Mouse (Mus musculus) c-Kit-negative CD71-positive TER-119-positive erythroid progenitor cells, embryonic 14.5 days (primary cell): ENCODE results near the gene Fasn.

Source experiments
- DNase-seq: peaks from one replicate; pipeline ENCODE4 v3.0.0-alpha.2; 2013; ENCODE audit warnings: low read depth, low spot score

Fasn gene

DNA sequence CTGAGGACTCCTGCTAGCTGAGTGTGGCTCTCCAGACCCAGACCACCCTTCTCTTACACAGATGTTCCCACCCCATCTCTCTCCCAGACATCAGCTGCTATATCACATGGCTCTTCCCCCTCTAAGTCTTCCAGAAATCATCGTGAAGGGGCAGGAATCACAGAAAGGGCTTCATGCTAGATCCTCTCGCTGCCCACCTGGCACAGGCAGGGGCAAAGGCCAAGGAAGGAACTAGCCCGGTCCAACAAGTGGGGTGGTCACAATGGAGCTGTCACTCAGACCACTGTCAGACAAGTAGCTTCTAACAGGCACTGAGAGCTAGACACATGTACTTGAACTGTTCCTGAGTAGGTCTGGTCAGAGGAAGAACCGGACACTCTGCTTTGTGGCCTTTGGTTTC, 4.1 kb upstream of the Fasn start:
- no peak for DNase-seq

DNA sequence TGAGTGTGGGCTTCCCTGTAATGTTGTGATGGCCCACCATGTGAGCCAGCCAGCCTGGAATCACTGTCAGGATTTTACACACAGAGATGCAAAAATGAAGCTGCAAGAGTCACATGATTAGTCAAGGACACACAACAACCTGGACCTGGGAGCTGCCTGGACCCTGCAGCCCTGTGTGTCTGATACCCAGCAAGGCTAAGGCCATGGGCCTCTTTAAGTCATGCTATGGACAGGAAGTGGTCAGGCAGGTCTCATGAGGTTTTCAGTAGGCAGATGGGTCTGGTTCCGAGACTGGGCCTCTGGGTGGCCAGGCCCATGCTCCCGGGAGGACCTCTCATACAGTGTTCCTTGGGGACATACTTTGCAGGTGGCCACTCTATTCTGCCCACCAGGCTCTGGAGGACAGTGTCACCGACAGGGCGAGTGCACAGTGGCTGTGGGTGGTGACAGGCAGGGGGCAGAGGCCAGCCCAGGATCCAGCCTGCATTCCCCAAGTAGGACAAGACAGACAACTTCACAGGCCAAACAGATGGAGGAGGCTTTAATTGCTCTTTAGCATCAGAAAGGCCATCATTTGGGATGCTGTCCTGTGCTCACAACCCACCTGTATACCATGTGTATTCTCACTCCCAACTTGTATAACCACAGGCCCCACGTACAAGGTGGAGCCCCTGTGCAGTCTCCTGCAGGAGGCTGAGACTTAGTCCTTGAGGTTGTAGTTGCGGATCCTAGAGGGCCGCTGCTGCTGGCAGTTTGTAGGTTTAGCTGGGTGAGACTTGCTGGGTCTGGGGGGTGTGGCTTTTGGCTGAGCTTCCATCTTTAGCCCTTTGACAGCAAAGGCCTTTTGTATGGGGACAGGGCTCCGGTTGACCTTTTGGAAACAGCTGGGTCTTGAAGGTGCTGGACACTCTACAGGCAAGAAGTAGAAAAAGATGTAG, 1.9 kb upstream of the Fasn start:
- no peak for DNase-seq

DNA sequence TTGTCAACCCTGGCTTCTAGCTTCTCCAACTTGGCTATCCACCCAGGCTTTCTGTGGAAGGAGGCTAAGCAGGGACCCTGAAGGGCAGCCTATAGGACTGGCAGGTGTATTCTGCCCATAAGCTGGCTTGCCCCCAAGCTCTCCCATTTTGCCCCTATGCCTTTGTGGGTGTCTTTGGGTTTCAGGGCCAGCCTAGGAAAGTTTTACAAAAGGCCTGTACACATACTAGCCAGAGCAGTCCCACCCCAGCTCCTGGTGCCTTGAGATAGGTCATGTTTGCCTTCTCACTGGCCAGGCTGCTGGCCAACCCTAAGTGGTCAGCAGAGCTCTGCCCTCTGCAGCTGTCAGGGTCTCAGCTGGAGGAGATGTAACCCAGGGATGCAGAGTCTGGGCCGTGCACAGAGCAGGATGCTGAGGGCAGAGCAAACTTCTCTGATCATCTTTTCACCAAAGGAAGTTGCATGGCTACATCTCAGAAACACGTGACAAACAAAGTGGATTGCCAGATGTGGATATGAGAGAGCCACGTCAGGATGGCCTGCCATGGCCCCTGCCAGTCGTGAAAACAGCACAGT, 1.0 kb upstream of the Fasn start:
- DNase-seq: no peak

DNA sequence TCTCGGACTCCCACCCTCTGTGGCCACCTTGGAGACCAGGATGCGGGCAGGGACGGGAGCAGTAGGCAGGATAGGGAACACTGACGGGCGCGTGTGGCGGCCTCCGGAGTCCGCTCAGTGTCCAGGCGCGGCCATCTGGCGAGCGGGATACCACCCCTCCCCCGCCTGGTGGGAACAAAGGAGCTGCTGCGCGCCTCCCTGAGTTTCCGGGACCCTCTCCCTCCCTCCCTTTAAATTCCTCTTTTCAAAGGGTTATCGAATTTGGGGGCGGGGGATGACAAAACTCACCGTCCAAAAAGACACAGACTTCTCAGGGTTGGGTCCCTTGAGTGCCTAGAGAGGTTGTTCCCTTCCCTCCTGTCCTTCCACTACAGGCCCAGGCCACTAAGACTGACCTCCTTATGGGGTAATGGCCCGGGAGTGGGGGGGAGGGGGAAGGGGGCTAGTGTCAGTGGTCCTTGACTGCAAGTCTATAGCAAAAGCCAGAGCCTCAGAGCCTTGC, 491 bp upstream of the Fasn start:
- DNase-seq: no peak

DNA sequence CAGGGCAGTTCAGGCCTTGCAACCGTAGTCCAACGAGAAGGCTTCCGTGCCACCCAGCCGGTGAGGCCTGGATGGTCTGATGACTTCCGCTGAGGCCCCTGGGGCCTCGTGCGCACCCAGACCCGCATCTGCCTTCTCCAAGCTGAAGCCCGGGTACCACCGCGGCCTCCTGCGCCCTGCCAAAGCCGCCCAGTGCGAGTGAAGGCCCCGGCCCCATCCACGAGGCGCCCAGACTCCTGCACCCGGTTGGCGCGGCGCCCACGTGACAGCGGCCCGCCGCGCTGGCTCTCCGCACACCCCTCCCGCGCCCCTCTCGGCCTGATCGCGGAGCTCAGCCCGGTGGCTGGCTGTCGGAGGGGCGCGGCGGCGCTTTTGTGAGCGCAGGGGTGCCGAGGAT, 798 bp downstream of the Fasn start:
- DNase-seq: no peak

DNA sequence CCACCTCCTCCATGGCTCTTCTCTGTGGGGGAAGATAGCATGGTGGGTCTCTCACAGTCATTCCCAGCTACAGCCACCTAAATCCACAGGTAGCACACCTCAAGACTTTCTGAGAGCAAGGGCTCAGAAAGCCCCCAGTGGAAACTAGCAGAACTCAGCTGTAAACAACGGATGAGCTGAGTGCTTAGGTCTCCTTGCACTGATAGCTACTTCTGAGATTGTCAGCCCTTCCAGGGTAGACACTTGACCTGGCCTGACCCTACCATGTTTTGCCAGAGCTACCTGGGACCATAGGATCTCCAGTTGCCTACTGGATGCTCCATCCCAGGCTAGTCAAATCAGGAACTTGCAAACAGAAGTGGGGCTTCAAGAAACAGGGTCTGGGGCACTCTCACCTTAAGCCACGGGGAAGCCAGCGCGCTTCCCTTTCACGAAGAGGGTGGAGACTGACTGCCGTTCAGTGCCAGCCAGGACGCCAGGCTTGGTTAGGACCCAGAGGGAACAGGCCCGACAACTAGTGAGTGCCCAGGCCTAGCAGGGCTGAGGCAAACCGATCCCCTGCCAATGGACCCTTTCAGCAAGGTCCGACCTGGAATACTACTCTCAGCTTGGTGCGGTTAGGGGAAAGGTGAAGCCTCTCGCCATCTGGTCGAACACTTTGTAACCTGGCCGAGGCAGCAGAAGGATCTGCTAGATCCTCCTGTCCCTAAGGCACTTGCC, 1.4 kb downstream of the Fasn start:
- no peak for DNase-seq

DNA sequence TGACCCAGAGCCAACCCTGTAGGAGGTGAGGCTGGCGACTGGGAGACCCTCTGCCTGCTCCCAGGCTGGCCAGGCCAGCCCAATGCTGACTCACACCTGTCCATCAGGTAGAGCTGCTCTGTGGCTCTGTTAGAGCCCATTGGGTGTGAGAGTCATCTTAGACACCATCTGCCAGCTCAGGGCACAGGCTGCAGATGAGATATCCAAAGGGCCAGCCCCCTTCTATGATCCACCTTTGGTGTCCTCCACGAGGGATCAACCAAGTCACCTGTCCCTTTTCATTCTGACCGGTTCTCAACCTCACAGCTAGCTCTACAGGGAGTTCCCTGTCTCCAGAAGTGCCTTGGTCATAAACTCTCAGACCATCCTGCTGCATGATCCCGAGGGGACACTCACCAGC, 2.0 kb downstream of the Fasn start:
- no peak for DNase-seq

DNA sequence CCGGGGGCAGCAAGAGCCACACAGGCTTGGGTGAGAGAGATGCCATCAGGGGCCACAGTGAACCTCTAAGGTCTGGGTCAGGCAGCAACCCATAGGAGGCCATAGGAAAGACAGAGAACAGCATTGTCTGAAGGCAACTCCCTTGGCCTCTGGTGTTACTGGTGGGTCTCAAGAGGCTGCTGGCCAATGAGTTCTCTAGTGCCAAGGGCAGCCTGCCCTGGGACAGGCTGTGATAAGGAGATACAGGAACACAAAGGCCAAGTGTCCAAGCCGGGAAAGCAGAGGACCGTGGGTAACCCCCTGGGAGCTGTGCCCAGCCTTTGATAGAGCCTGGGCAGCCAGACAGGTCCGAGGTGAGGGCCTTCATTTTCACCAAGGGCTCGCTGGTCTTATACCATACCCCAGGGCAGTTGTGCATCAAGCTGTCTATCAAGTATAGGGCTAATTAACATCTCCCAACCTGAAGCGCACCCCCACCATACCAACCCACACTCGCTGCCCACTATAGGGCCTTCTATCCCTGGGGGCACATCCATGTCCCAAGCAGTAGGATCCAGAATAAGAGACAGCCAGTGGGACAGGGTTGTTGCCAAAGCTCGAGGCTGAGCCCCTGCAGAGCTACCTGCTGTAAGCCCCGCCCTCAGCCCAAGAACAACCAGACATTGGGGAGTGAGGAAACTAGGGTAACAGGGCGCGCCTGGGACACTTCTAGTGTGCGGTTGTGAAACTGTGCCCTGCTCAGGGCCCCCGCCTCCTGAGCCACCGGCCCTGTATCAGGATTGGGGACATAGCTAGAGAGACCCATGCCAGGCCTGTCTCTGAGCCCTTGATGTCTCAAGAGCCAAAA, 3.0 kb downstream of the Fasn start:
- DNase-seq: no peak

DNA sequence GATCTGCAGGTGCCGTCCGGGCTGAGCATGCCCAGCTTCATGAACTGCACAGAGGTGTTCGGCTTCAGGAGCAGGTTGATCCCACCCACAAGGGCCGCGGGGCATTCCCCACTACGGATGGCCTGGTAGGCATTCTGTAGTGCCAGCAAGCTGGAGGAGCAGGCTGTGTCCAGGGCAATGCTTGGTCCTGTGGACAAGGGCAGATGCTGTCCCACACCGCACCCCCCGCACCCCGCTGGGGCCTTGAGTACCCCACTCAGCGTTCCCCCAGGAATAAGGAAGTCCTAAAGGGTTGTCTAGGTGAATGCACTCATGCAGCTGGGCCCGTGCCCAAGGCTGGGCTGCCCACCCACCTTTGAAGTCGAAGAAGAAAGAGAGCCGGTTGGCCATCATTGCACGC, 3.8 kb downstream of the Fasn start:
- DNase-seq: no peak

DNA sequence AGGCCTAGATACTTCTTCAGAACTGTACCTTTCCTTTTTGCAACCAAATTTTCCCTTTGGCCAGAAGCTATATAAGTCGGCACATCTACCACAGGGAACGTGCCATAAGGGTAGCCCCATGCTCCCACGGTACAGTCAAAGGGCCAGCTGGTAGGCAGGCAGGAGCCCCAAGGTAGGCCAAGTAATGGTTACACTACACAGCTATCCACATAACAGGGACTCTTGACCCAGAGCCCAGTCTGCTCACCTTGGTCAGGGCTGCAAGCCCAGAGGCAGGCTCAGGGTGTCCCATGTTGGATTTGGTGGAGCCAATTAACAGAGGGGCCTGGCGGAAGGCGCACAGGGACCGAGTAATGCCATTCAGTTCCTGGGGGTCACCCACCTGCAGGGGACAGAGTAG, 4.8 kb downstream of the Fasn start:
- no peak for DNase-seq

DNA sequence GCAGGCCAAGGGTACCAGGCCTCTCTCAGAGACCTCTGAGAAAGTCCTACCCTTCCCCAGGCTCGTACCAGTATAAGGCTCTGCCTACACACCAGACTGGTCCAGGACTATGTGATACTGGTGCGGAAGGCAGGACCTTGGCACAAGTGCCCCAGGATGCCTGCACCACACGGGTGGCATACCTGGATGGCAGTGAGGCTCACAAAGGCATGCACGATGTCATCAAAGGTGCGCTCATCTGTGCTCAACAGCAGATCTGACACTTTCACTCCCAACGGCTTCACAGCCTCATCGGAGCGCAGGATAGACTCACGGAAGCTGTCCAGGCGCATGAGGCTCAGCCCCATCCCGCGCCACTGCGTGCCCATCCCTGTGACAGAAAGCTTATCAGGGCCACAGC, 6.1 kb downstream of the Fasn start:
- DNase-seq: no peak

DNA sequence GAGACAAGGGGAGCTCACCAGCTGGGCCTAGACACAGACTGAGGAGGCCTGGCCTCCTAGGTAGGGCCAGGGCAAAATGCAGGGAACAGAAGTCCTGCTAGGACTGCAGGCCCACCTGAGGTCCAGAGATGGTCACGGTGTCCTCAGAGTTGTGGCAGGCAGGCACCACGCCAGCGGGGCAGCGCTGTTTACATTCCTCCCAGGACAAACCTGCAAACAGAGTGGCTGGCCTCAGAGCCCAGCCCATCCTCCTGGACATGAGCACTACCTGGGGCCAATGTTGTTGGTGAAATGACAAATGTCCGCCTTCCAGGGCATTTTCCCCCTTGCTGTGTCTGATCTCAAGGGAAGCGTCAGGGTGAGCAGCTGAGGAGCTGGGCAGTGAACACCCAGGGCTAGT, 7.0 kb downstream of the Fasn start:
- DNase-seq: no peak

DNA sequence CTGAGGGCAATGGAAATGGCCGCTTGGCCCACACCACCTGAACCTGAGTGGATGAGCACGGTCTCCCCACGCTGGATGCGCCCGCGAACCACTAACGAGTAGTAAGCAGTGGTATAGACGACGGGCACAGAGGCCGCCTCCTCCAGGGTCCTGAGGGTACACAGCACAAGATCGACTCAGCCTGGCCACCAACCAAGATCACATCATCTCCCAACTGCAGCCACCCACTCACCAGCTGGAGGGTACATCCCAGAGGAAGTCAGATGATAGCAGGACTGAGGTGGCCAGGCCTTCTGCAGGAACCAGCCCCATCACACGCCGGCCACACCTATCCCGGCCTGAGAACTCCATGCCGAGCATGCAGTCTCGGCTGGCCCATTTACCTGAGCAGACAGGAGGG, 12.3 kb downstream of the Fasn start:
- no peak for DNase-seq

DNA sequence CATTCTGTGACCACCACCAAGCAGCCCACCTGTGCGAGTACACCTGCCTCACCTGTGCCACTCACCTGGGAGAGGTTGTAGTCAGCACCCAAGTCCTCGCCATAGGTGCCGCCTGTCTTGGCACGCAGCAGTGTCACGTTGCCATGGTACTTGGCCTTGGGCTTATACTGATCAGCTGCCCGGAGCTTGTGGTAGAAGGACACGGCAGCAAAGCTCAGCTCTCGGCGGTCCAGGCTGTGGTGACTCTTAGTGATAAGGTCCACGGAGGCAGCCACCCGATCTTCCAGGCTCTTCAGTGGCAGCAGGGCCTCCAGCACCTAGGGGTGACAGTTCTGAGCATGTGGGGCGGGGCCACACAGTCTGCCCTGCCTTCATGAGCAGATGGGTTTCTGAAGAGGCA, 16.3 kb downstream of the Fasn start:
- DNase-seq: no peak

DNA sequence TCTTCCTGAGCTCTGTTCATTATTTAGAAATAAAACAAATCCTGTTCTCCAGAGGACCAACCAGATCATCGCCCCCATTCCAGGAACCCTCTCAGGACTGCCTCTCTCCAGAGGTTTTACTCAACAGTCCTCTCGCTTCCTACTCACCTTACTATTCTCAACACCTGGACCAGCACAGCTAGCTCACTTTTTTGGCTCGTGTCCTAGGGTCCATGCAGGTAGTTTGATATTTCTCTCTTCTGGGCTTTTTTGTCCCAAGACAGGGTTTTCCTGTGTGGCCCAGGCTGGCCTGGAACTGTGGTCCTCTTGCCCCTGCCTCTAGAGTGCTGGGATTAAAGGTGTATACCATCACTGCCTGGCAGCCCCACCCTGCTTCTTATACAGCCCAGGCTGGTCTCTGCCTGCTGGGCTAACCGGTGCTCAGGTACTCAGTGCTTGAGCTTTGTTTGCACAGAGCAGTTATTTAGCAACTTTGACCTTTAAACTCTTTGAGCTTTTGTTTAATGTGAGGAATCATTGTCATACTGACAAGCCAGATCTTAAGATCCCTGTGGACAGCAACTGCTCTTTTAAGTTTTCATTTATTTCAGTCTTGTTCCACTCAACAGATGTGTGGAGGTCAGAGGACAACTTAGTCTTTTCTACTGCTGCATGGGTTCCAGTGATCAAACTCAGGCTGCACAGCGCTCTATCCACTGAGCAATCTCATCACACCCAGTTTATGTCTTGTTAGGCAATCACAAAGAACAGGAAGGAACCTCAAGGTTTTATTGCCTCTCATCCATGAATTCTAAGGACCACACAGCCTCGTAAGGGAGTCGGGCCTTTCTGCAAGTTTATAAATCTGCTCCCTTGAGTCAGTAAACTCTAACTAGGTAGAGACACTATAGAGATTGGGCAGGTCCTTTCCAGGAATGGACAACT, 18.7 kb downstream of the Fasn start:
- no peak for DNase-seq

DNA sequence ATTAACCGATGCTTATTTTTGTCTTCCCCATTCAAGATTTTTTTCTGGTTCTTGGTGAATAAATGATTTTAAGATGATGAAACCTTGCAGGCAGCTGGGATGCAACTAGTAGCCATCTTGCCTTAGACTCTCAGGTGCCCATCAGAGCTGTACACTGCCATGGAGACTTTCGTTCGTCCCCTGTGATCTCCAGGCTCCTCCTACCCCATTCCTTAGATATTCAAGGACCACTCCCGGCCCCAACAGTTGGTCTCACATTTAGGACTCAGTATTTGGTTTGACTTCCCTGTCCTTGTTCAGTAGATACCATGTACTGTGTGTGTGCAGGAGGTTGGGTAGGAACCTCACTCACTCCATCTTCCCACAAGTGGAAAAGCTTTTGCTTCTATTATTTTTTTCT, 19.6 kb downstream of the Fasn start:
- no peak for DNase-seq

DNA sequence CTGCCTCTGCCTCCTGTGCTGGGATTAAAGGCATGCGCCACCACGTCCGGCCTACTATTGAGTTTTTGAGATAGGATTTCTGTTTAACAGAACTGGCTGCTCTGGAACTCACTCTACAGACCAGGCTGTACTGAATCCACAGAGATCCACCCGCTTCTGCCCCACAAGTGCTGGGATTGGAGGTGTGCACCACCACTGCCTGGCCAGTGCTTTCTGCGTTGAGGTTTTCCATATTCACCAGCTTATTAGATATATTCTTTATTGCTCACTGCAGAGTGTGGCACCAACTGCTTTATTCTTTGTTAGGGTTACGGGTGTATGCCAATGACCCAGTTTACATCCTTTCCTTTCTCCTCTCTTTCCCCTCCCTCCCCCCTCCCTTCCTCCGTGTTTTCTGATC, 20.1 kb downstream of the Fasn start:
- DNase-seq: no peak

DNA sequence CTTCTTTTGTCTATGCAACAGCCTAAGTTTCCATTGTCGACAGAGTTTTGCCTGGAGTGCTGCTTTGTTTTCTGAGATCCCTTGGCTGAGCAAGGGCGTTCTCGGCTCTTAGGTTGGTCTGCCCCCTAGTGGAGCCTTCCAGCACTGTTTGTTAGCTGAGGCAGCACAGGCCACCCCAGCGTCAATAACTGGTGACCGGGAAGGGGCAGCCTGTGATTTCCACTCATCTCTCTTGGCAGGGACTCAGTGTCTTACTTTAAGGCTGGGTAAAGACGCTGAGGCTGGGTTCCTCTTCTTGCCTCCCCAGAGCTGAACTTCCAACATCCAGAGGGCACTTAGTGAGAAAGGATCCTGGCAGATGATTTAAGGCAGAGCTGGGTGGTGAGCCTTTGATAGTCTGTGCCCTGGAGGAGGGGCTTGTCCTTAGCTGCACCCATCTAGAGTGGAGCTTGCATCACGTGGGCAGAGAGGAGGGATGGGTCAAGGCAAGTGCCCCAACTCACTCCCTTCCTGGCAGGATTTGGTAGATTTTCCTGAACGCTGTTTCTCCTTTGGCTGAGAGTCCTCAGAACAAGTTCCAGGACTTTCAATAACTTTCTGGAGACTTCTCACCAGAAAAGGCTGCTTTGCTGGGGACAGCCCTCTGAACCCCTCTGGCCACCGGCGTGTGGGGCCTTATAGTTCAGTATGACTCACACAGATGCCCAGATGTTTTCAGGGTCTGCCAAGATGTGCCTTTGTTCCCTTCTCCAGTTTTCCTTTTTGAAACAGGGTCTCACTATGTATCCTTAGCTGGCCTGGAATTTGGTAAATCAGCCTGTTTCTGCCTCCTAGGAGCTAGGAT, 24.1 kb downstream of the Fasn start:
- DNase-seq: peak; percentile 64

DNA sequence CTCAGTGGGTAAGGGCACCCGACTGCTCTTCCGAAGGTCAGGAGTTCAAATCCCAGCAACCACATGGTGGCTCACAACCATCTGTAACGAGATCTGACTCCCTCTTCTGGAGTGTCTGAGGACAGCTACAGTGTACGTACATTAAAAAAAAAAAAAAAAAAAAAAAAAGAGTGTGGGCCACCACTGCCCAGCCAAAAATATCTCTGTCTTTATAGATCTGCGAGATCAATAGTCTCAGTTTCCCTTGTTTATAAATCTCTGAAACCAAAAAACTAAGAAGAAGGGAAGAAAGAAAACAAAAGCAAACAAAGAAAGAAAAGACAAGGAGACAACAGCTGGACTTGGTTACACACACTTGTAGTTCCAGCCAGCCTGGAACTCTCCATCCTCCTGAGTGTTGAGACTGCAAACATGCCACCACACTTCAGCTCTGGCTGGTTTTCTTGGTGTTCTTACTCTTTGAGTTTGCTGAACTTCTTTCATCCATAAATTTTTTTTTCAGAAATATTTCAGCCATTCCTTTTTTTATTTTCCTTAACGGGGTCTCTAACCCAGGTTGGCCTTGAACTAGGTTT, 24.9 kb downstream of the Fasn start:
- no peak for DNase-seq
